Mouse (Mus musculus) C2C12 (cell line): ENCODE results near the gene Dlgap3.

Source experiments
- CEBPB ChIP-seq: IDR thresholded peaks from one replicate; pipeline ENCODE4 v1.6.1; 2011; ENCODE audit warnings: low read depth, mild to moderate bottlenecking, control low read depth, moderate library complexity
- CTCF ChIP-seq: IDR thresholded peaks from one replicate; pipeline ENCODE4 v1.5.1; 2011; ENCODE audit not compliant: control insufficient read depth, insufficient read depth, insufficient read length
- FOSL1 ChIP-seq: IDR thresholded peaks from one replicate; pipeline ENCODE4 v1.8.0; 2011; ENCODE audit warnings: mild to moderate bottlenecking, low read length; ENCODE audit not compliant: poor library complexity, insufficient read depth, severe bottlenecking
- MAX ChIP-seq: IDR thresholded peaks from one replicate; pipeline ENCODE4 v1.6.1; 2011; ENCODE audit warnings: mild to moderate bottlenecking, control low read depth
- MYOD1 ChIP-seq: IDR thresholded peaks from one replicate; pipeline ENCODE4 v1.6.1; 2011; ENCODE audit warnings: low read depth; ENCODE audit not compliant: control insufficient read depth, insufficient read length
- MYOG ChIP-seq: IDR thresholded peaks from one replicate; pipeline ENCODE4 v1.6.1; 2011; ENCODE audit not compliant: control insufficient read depth, insufficient read length; ENCODE audit errors: extremely low read depth
- USF1 ChIP-seq: IDR thresholded peaks from one replicate; pipeline ENCODE4 v1.6.1; 2011; ENCODE audit warnings: low read depth, mild to moderate bottlenecking, control low read depth, moderate library complexity

- no peak for TF ChIP-seq CTCF
- TF ChIP-seq MYOD1 = no peak
- TF ChIP-seq CEBPB = no peak
- TF ChIP-seq MAX = no peak
- no peak for TF ChIP-seq USF1
- no peak for TF ChIP-seq FOSL1
- TF ChIP-seq MYOG = no peak
Observed at GRCm38 (mm10) chr4:127263438-127264182, 94.6 kb downstream of the Dlgap3 start.
